Comparison of ENCODE assay signal across 27 mouse cellular contexts in the genomic region with DNA sequence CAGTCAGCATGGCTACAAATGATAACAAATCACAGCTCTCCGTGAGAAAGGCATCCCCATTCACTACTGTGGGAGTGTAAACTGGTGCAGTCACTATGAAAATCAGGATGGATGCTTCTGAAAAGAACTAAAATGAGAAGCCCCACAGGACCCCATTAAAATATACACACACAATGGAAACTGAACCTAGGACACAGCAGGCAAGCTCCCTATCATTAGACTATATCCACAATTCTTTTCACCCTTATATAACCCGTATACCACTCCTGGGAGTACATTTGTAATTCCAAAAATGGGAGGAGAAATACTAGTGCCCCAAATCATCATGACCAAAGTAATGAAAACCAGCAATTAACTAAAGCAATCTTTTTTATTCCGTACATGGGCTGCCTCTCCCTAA.
DNase-seq lines count a peak whose midpoint lies in the region; ATAC-seq and TF ChIP-seq lines count a peak whose summit lies in the region.
"Had no signal": no experiment of that assay in that cellular context is flagged by ENCODE, and none has a peak within 500 bp of the region (broad histone marks: within the 10 kb centered on the region; RNA-seq: fewer than 3 reads in every experiment).

No protein-coding gene starts in this region.

- 0 out of 2 replicates have a peak, but pooled peaks cover 5% of the 10 kb centered on the region for H3K4me1 ChIP-seq in forebrain, embryonic 13.5 days
- H3K4me1 ChIP-seq in forebrain, embryonic 15.5 days = no peaks in the 10 kb centered on the region
- peaks cover 7% of the 10 kb centered on the region for H3K4me1 ChIP-seq in midbrain, embryonic 13.5 days (replicated peaks)
- H3K4me1 ChIP-seq in midbrain, postnatal 0 days (ENCODE audit: insufficient read depth, low read length) = no peaks in the 10 kb centered on the region
- H3K4me1 ChIP-seq in neural tube, embryonic 13.5 days (replicated peaks) = 0 out of 2 replicates have a peak, but pooled peaks cover 8% of the 10 kb centered on the region
- H3K4me1 ChIP-seq in neural tube, embryonic 15.5 days = no peaks in the 10 kb centered on the region
- no peaks in the 10 kb centered on the region for H3K4me1 ChIP-seq in neural tube, embryonic 14.5 days (ENCODE audit: control insufficient read depth, insufficient read depth, low read length)
- H3K4me1 ChIP-seq: heart, embryonic 12.5 days; heart, embryonic 15.5 days; hindbrain, embryonic 10.5 days; hindbrain, embryonic 13.5 days had no signal

- no peaks in the 10 kb centered on the region for H3K9me3 ChIP-seq in forebrain, embryonic 13.5 days (replicated peaks)
- no peaks in the 10 kb centered on the region for H3K9me3 ChIP-seq in forebrain, embryonic 15.5 days
- no peaks in the 10 kb centered on the region for H3K9me3 ChIP-seq in midbrain, embryonic 13.5 days
- no peaks in the 10 kb centered on the region for H3K9me3 ChIP-seq in midbrain, postnatal 0 days (ENCODE audit: low read length)
- no peaks in the 10 kb centered on the region for H3K9me3 ChIP-seq in neural tube, embryonic 13.5 days
- no peaks in the 10 kb centered on the region for H3K9me3 ChIP-seq in neural tube, embryonic 15.5 days (replicated peaks)
- H3K9me3 ChIP-seq in neural tube, embryonic 14.5 days (ENCODE audit: control insufficient read depth, low read length) = no peaks in the 10 kb centered on the region
- H3K9me3 ChIP-seq: embryonic facial prominence, embryonic 12.5 days; heart, embryonic 12.5 days; heart, embryonic 15.5 days; hindbrain, embryonic 10.5 days; hindbrain, embryonic 13.5 days had no signal

- no peak overlapping the region for H3K9ac ChIP-seq in forebrain, embryonic 13.5 days
- no peak overlapping the region for H3K9ac ChIP-seq in forebrain, embryonic 15.5 days (replicated peaks)
- H3K9ac ChIP-seq in midbrain, embryonic 13.5 days (replicated peaks) = no peak overlapping the region
- H3K9ac ChIP-seq in midbrain, postnatal 0 days (replicated peaks; ENCODE audit: low read length, poor library complexity, severe bottlenecking) = no peak overlapping the region
- H3K9ac ChIP-seq in neural tube, embryonic 13.5 days = no peak overlapping the region
- H3K9ac ChIP-seq in neural tube, embryonic 15.5 days (replicated peaks) = no peak overlapping the region
- no peak overlapping the region for H3K9ac ChIP-seq in neural tube, embryonic 14.5 days (replicated peaks; ENCODE audit: low read depth, low read length)
- H3K9ac ChIP-seq: embryonic facial prominence, embryonic 12.5 days; heart, embryonic 12.5 days; heart, embryonic 15.5 days; hindbrain, embryonic 13.5 days had no signal

- peak; percentile 33; the same call in 1 of the 2 replicates for ATAC-seq in forebrain, embryonic 13.5 days
- no peak for ATAC-seq in forebrain, embryonic 15.5 days (replicated peaks)
- 0 out of 2 replicates have a peak, but pooled peaks have one; percentile 17 for ATAC-seq in midbrain, embryonic 13.5 days
- no peak for ATAC-seq in midbrain, postnatal 0 days (ENCODE audit: low FRiP score)
- 0 out of 2 replicates have a peak, but pooled peaks have one; percentile 27 for ATAC-seq in neural tube, embryonic 13.5 days (ENCODE audit: low read depth)
- ATAC-seq in neural tube, embryonic 15.5 days (ENCODE audit: low FRiP score) = no peak
- ATAC-seq in neural tube, embryonic 14.5 days (ENCODE audit: low read depth) = peak; percentile 61
- ATAC-seq: CD4-positive, CD25-positive, alpha-beta regulatory T cell, adult 4 months; forebrain, embryonic 16.5 days; hindbrain, embryonic 16.5 days had no signal

- H3K4me3 ChIP-seq in forebrain, embryonic 13.5 days = no peak overlapping the region
- no peak overlapping the region for H3K4me3 ChIP-seq in forebrain, embryonic 15.5 days
- no peak overlapping the region for H3K4me3 ChIP-seq in midbrain, embryonic 13.5 days (replicated peaks)
- H3K4me3 ChIP-seq in midbrain, postnatal 0 days (ENCODE audit: low read depth, low read length) = no peak overlapping the region
- H3K4me3 ChIP-seq in neural tube, embryonic 13.5 days = no peak overlapping the region
- H3K4me3 ChIP-seq in neural tube, embryonic 15.5 days (replicated peaks) = no peak overlapping the region
- H3K4me3 ChIP-seq in neural tube, embryonic 14.5 days (ENCODE audit: low read depth, low read length) = no peak overlapping the region
- H3K4me3 ChIP-seq: embryonic facial prominence, embryonic 12.5 days; erythroblast, embryonic 14.5 days; gastrocnemius, adult 2 months; heart, embryonic 12.5 days; heart, embryonic 15.5 days; hindbrain, embryonic 10.5 days; hindbrain, embryonic 13.5 days had no signal

- H3K4me2 ChIP-seq in forebrain, embryonic 13.5 days = no peak overlapping the region
- H3K4me2 ChIP-seq in forebrain, embryonic 15.5 days (replicated peaks) = no peak overlapping the region
- H3K4me2 ChIP-seq in midbrain, embryonic 13.5 days (replicated peaks) = no peak overlapping the region
- H3K4me2 ChIP-seq in midbrain, postnatal 0 days (ENCODE audit: low read depth, low read length, poor library complexity, severe bottlenecking) = no peak overlapping the region
- H3K4me2 ChIP-seq in neural tube, embryonic 13.5 days = no peak overlapping the region
- H3K4me2 ChIP-seq in neural tube, embryonic 15.5 days = no peak overlapping the region
- no peak overlapping the region for H3K4me2 ChIP-seq in neural tube, embryonic 14.5 days (ENCODE audit: low read depth, low read length)
- H3K4me2 ChIP-seq: embryonic facial prominence, embryonic 12.5 days; heart, embryonic 12.5 days; heart, embryonic 15.5 days; hindbrain, embryonic 13.5 days had no signal

- TF ChIP-seq CTCF in midbrain, postnatal 0 days (IDR thresholded peaks at IDR 0.05) = no peak

- no peak overlapping the region for H3K27ac ChIP-seq in forebrain, embryonic 13.5 days
- no peak overlapping the region for H3K27ac ChIP-seq in forebrain, embryonic 15.5 days (replicated peaks)
- H3K27ac ChIP-seq in midbrain, embryonic 13.5 days = no peak overlapping the region
- H3K27ac ChIP-seq in midbrain, postnatal 0 days (ENCODE audit: low read depth, low read length) = no peak overlapping the region
- no peak overlapping the region for H3K27ac ChIP-seq in neural tube, embryonic 13.5 days (replicated peaks)
- no peak overlapping the region for H3K27ac ChIP-seq in neural tube, embryonic 15.5 days (replicated peaks)
- no peak overlapping the region for H3K27ac ChIP-seq in neural tube, embryonic 14.5 days (ENCODE audit: low read depth, low read length)
- H3K27ac ChIP-seq: embryonic facial prominence, embryonic 12.5 days; gastrocnemius, adult 2 months; heart, embryonic 15.5 days; hindbrain, embryonic 10.5 days; hindbrain, embryonic 13.5 days had no signal

- no peak for DNase-seq in midbrain, postnatal 0 days (ENCODE audit: low spot score)
- DNase-seq in lung, postnatal 10 days = no peak
- DNase-seq: adrenal gland, postnatal 10 days; adrenal gland, postnatal 36 days; cerebellum, adult 18-20 months; cerebellum, adult 9-10 months; cerebellum, postnatal 14 days; gastrocnemius, adult 2 months; gastrocnemius, postnatal 14 days; heart, adult 18-20 months; heart, postnatal 10 days; heart, postnatal 36 days had no signal

- WGBS in forebrain, embryonic 13.5 days = 23% methylated on average over 3 of the region's 3 CpGs
- 29% methylated on average over 3 of the region's 3 CpGs for WGBS in forebrain, embryonic 15.5 days
- WGBS in midbrain, embryonic 13.5 days = 67% methylated on average over 3 of the region's 3 CpGs
- 64% methylated on average over 3 of the region's 3 CpGs for WGBS in midbrain, postnatal 0 days
- WGBS in neural tube, embryonic 13.5 days = 39% methylated on average over 3 of the region's 3 CpGs
- WGBS in neural tube, embryonic 15.5 days = 39% methylated on average over 3 of the region's 3 CpGs
- WGBS in neural tube, embryonic 14.5 days = 40% methylated on average over 3 of the region's 3 CpGs

- H3K27me3 ChIP-seq in forebrain, embryonic 13.5 days = no peaks in the 10 kb centered on the region
- H3K27me3 ChIP-seq in forebrain, embryonic 15.5 days = no peaks in the 10 kb centered on the region
- no peaks in the 10 kb centered on the region for H3K27me3 ChIP-seq in midbrain, embryonic 13.5 days
- no peaks in the 10 kb centered on the region for H3K27me3 ChIP-seq in midbrain, postnatal 0 days (ENCODE audit: insufficient read depth, low read length)
- H3K27me3 ChIP-seq in neural tube, embryonic 13.5 days = no peaks in the 10 kb centered on the region
- no peaks in the 10 kb centered on the region for H3K27me3 ChIP-seq in neural tube, embryonic 15.5 days (replicated peaks)
- no peaks in the 10 kb centered on the region for H3K27me3 ChIP-seq in neural tube, embryonic 14.5 days (ENCODE audit: control insufficient read depth, insufficient read depth, low read length)
- H3K27me3 ChIP-seq: embryonic facial prominence, embryonic 12.5 days; heart, embryonic 12.5 days; heart, embryonic 15.5 days; hindbrain, embryonic 13.5 days had no signal

- no peaks in the 10 kb centered on the region for H3K36me3 ChIP-seq in forebrain, embryonic 13.5 days (ENCODE audit: poor library complexity, severe bottlenecking)
- no peaks in the 10 kb centered on the region for H3K36me3 ChIP-seq in forebrain, embryonic 15.5 days
- H3K36me3 ChIP-seq in midbrain, embryonic 13.5 days = no peaks in the 10 kb centered on the region
- H3K36me3 ChIP-seq in midbrain, postnatal 0 days (ENCODE audit: insufficient read depth, low read length) = no peaks in the 10 kb centered on the region
- no peaks in the 10 kb centered on the region for H3K36me3 ChIP-seq in neural tube, embryonic 13.5 days
- H3K36me3 ChIP-seq in neural tube, embryonic 15.5 days = no peaks in the 10 kb centered on the region
- no peaks in the 10 kb centered on the region for H3K36me3 ChIP-seq in neural tube, embryonic 14.5 days (ENCODE audit: control insufficient read depth, insufficient read depth, low read length)
- H3K36me3 ChIP-seq: embryonic facial prominence, embryonic 12.5 days; heart, embryonic 12.5 days; heart, embryonic 15.5 days; hindbrain, embryonic 10.5 days; hindbrain, embryonic 13.5 days had no signal

Comparison
In these comparisons a context has a peak if more than half of its experiments do, and no peak if none do; other contexts are left out.
1. ATAC-seq: peak in forebrain, embryonic 13.5 days (single experiment), midbrain, embryonic 13.5 days (single experiment), neural tube, embryonic 13.5 days (single experiment) and neural tube, embryonic 14.5 days (single experiment); none in forebrain, embryonic 15.5 days (single experiment), midbrain, postnatal 0 days (single experiment) and neural tube, embryonic 15.5 days (single experiment).